Mouse (Mus musculus) heart, postnatal 4 days (tissue): ENCODE measurements around the gene Gm21900. TPM values are rescaled to one million over a fixed set of nuclear protein-coding genes. Genes with fewer than 3 reads are reported as not detected.
"Not testable (repeated sequence)": the region's sequence is repeated elsewhere in the genome, so short reads cannot be mapped to it uniquely, and the experiment has no call there.

Experiments
- DNase-seq: peaks from one replicate; pipeline ENCODE4 v3.0.0; 2021
- total RNA-seq, 2 experiments: library from RNA; stranded (reverse); gene quantifications; 2 replicates each; pipeline ENCODE4 v1.2.3; 2021

Gene Gm21900
- not detected for total RNA-seq

DNA sequence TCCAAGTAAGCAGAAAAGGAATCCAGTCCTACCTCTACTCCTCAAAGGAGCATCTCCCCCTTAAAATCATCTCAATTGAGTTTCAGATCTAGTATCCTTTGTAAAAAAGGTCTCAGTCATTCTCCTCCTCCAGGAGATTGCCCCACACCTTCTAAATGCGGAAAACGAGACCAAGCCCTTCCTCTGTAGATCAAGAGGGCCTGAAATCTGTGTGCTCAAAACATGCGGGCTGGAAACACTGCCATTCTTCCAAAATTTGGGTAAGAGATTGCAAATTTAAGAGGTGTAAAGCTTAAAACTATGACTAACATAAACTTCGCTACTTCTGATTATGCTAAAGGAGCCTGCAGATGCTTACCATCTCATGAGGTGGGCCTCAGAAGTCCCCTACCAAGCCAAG, at the start of gene Gm21900:
Gene Gm21900 (plus strand): TSS at position 301 of the 400 bp plus-strand sequence.
- not testable (repeated sequence) for DNase-seq

- DNase-seq: peak; percentile 15
Observed at GRCm38 (mm10) chrY:10643516-10643915, 27.4 kb downstream of the Gm21900 start.

Other genes with a start within 250 kb of the Gm21900 start
- gene Gm28510, start 203.6 kb upstream of the Gm21900 start, total RNA-seq: not detected
- gene Gm20737, start 80.3 kb upstream of the Gm21900 start, total RNA-seq: not detected
- gene Gm21775, start 62.9 kb upstream of the Gm21900 start, total RNA-seq: not detected
- not detected for gene Gm20777, start 136.1 kb downstream of the Gm21900 start, total RNA-seq